Mouse (Mus musculus): ENCODE results near the gene D5Ertd579e.

GRCm38 (mm10) chr5:36674658-36675433 lies 21.0 kb downstream of the D5Ertd579e start:
- TF ChIP-seq CTCF (IDR thresholded peaks at IDR 0.05; ENCODE audit: control insufficient read depth, insufficient read depth, insufficient replicate concordance, low read depth, low read length): no peak
- no peak for TF ChIP-seq POLR2A (IDR thresholded peaks at IDR 0.05; ENCODE audit: control insufficient read depth, low read depth, low read length)

All from testis, adult 2 months (tissue).